Mouse (Mus musculus) limb, embryonic 14.5 days (tissue): ENCODE measurements around the gene Tshb. TPM values are rescaled to one million over a fixed set of nuclear protein-coding genes. Genes with fewer than 3 reads are reported as not detected.

Source experiments
- ATAC-seq: fragments of 200-750 bp; cut with Nextera tagmentation; 2 replicates; pipeline ENCODE4 v1.8.0; 2017; ENCODE audit warnings: low read depth, moderate number of reproducible peaks, moderate TSS enrichment; ENCODE audit not compliant: low FRiP score
- DNase-seq: peaks from one replicate; pipeline ENCODE4 v3.0.0-alpha.2; 2015; ENCODE audit warnings: low spot score
- H3K27ac ChIP-seq: fragments of 300-500 bp; sonication (generic); replicated peaks from 2 replicates; pipeline ENCODE4 v1.5.1; 2014; ENCODE audit warnings: low read depth, mild to moderate bottlenecking, low read length, moderate library complexity, mixed read lengths
- H3K27me3 ChIP-seq: fragments of 300-500 bp; sonication (generic); 2 replicates; pipeline ENCODE4 v1.6.1; 2014; ENCODE audit warnings: low read length, mixed read lengths; ENCODE audit not compliant: control insufficient read depth, insufficient read depth
- H3K36me3 ChIP-seq: fragments of 300-500 bp; sonication (generic); 2 replicates; pipeline ENCODE4 v1.6.1; 2014; ENCODE audit warnings: mild to moderate bottlenecking, low read length, moderate library complexity, mixed read lengths; ENCODE audit not compliant: control insufficient read depth, insufficient read depth
- H3K4me1 ChIP-seq: fragments of 300-500 bp; sonication (generic); 2 replicates; pipeline ENCODE4 v1.6.1; 2014; ENCODE audit warnings: antibody characterized with exemption, low read length, mixed read lengths; ENCODE audit not compliant: control insufficient read depth, insufficient read depth
- H3K4me2 ChIP-seq: fragments of 300-500 bp; sonication (generic); replicated peaks from 2 replicates; pipeline ENCODE4 v1.6.1; 2014; ENCODE audit warnings: low read depth, mild to moderate bottlenecking, low read length, moderate library complexity; ENCODE audit not compliant: severe bottlenecking
- H3K4me3 ChIP-seq: fragments of 300-500 bp; sonication (generic); replicated peaks from 2 replicates; pipeline ENCODE4 v1.5.1; 2014; ENCODE audit warnings: low read length
- H3K9ac ChIP-seq: fragments of 300-500 bp; sonication (generic); 2 replicates; pipeline ENCODE4 v1.6.1; 2014; ENCODE audit warnings: mild to moderate bottlenecking, low read depth, low read length, moderate library complexity; ENCODE audit not compliant: severe bottlenecking
- H3K9me3 ChIP-seq: fragments of 300-500 bp; sonication (generic); 2 replicates; pipeline ENCODE4 v1.6.1; 2016; ENCODE audit warnings: low read length; ENCODE audit not compliant: control insufficient read depth
- POLR2A ChIP-seq: fragments of 200-500 bp; IDR thresholded peaks from 2 replicates; pipeline ENCODE4 v1.8.0; 2012; ENCODE audit warnings: inconsistent platforms, mild to moderate bottlenecking, moderate library complexity, borderline replicate concordance; ENCODE audit not compliant: insufficient read depth, insufficient read length; ENCODE audit errors: extremely low read depth
- WGBS: fragments of 180-500 bp; shearing (Covaris S2); extraction: QIAGEN DNeasy Blood & Tissue Kit; methylation state at CpG from one replicate; pipeline ENCODE4 v1.1.7; 2014; 5-methylcytosine and 5-hydroxymethylcytosine counted together
- polyA plus RNA-seq, 2 experiments: library from polyadenylated mRNA; depleted of rRNA in 1 of 2; stranded (reverse) in 1 of 2; unstranded in 1 of 2; fragments of >200 nt; fragmentation: Nextera tagmentation in 1 of 2; extraction: Ambion mirVana in 1 of 2; gene quantifications; 2 replicates each; pipeline versions ENCODE4 v1.2.1 to v1.2.3; 2012 to 2014

Tshb gene
- not detected in 2 replicates for polyA plus RNA-seq (2012; rRNA removed)
- polyA plus RNA-seq (2014; fragmentation: Nextera tagmentation; extraction: Ambion mirVana): 0.15 TPM in 1 of 2 replicates, not detected in the other

DNA sequence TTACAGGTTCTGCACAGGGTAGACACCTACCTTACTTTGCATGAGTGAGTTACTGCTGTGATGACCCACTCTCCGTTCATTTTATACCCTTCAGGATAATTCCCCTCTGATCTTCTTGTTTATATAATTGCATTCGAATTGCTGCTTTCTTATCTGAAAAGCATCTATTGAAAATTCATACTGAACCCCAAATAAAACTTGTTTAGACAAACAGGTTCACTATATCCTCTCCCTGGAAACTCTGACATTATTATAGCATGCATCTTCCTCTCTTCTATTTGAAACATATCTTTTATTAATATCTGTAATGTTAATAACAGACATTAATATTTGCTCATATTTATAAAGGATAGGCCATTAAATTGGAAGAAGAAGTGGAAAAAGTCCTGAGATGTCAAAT is at the start of gene Tshb:
Gene Tshb, minus strand, starts transcription at position 101 of the 400 bp plus-strand sequence.
- no peak within 1 kb of the TSS for H3K9ac ChIP-seq
- no peaks in the 10 kb centered on the region for H3K27me3 ChIP-seq
- no peak within 1 kb of the TSS for H3K27ac ChIP-seq
- H3K4me3 ChIP-seq: no peak within 1 kb of the TSS
- WGBS: 70% methylated on average over 2 of the region's 2 CpGs
- H3K9me3 ChIP-seq: no peaks in the 10 kb centered on the region
- no peak for DNase-seq
- no peaks in the 10 kb centered on the region for H3K36me3 ChIP-seq
- ATAC-seq: no peak
- TF ChIP-seq POLR2A: no peak
- no peaks in the 10 kb centered on the region for H3K4me1 ChIP-seq
- no peak within 1 kb of the TSS for H3K4me2 ChIP-seq

DNA sequence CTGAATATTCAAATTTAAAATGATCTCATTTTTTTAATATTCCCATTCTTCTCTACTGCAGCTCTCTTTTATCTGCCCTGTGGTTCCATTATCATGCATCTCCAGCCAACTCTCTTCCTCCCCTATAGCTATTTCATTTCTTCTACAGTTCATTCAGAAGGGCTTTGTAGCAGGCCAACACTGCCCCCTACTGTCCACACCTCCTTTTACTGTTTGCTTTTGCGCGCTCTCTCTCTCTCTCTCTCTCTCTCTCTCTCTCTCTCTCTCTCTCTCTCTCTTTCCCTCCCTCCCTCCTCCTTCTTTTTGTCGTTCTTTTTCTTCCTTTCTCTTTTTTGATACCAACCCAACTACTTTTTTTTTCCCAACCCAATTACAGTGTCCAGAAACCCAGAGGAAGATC is 21.4 kb upstream of the Tshb start:
- no peaks in the 10 kb centered on the region for H3K36me3 ChIP-seq
- H3K4me3 ChIP-seq: no peak overlapping the region
- H3K9me3 ChIP-seq: no peaks in the 10 kb centered on the region
- no peak overlapping the region for H3K9ac ChIP-seq
- H3K4me1 ChIP-seq: no peaks in the 10 kb centered on the region
- no peak overlapping the region for H3K4me2 ChIP-seq
- no peak for TF ChIP-seq POLR2A
- no peak overlapping the region for H3K27ac ChIP-seq
- no peaks in the 10 kb centered on the region for H3K27me3 ChIP-seq
- ATAC-seq: no peak
- WGBS: 6% methylated on average over 3 of the region's 3 CpGs
- peak; percentile 88 for DNase-seq

DNA sequence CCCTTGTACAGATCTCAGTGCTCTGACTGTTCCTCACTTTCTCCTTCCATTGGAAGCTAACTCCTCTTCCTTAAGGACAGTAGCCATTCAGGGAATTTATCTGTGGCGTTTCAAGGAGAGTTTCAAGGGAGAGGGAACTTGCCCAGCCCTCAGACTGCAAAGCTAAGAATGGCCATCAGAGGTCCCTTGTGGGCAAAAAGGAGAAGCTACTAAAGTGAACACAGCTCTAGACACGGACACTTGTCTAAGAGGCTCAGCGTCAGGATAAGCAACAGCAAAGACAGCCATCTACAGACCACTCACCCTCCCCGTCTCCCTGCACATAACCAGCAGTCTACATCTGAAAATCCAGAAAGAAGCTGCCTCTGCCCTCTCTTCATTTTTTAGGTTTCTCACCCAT is 4.9 kb upstream of the Tshb start:
- ATAC-seq: no peak
- no peaks in the 10 kb centered on the region for H3K36me3 ChIP-seq
- no peak overlapping the region for H3K27ac ChIP-seq
- no peaks in the 10 kb centered on the region for H3K9me3 ChIP-seq
- H3K9ac ChIP-seq: no peak overlapping the region
- H3K4me3 ChIP-seq: no peak overlapping the region
- TF ChIP-seq POLR2A: no peak
- H3K4me1 ChIP-seq: no peaks in the 10 kb centered on the region
- H3K4me2 ChIP-seq: no peak overlapping the region
- WGBS: 41% methylated on average over 4 of the region's 4 CpGs
- no peaks in the 10 kb centered on the region for H3K27me3 ChIP-seq
- no peak for DNase-seq

DNA sequence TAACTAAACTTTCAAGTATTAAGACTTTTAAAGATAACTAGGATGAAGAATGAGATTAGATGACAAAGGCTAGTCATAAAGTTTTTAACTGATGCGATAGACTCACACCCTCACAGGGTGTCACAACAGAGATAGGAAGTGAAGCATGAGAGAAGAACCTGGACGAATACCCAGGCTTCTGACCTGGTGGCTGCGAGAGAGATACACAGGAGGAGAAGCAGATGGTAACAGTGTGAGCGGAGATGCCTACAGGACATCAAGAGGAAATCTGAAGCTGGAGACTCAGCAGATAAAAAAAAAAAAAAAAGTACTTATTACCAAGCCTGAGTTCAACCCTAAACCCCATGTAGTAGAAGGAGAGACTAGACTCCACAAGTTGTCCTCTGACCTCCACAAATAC is 9.5 kb downstream of the Tshb start:
- H3K9ac ChIP-seq: no peak overlapping the region
- no peaks in the 10 kb centered on the region for H3K27me3 ChIP-seq
- H3K9me3 ChIP-seq: no peaks in the 10 kb centered on the region
- H3K4me2 ChIP-seq: no peak overlapping the region
- H3K27ac ChIP-seq: no peak overlapping the region
- WGBS: 86% methylated on average over 4 of the region's 4 CpGs
- ATAC-seq: no peak
- no peak for DNase-seq
- no peak overlapping the region for H3K4me3 ChIP-seq
- H3K36me3 ChIP-seq: no peaks in the 10 kb centered on the region
- TF ChIP-seq POLR2A: no peak
- H3K4me1 ChIP-seq: peaks cover 4% of the 10 kb centered on the region; the same call in 1 of the 2 replicates

DNA sequence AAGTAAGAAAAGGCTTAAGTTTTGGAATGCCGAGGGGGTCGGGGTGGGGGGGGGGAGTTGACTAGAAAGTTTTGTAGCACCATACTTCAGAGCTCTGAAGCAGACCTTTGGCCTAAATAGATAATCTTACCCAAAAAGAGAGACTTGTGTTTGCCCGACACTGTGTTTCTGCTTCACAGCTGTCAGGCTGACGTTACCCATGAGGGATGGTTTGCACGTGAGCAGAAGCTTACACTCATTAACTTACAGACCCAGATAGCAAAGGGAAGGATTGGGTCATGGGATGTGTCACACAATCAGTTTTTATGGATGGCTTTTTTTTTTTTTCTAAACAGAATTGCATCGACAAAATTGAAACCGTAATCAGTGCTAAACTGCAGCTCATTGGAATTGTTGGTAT is 17.7 kb downstream of the Tshb start:
- no peak overlapping the region for H3K4me2 ChIP-seq
- no peak overlapping the region for H3K27ac ChIP-seq
- no peaks in the 10 kb centered on the region for H3K9me3 ChIP-seq
- TF ChIP-seq POLR2A: no peak
- 73% methylated on average over 7 of the region's 7 CpGs for WGBS
- no peaks in the 10 kb centered on the region for H3K27me3 ChIP-seq
- DNase-seq (no peak), ATAC-seq (no peak)
- H3K4me1 ChIP-seq: no peaks in the 10 kb centered on the region
- no peak overlapping the region for H3K9ac ChIP-seq
- H3K4me3 ChIP-seq: no peak overlapping the region
- peaks cover 8% of the 10 kb centered on the region; the same call in 1 of the 2 replicates for H3K36me3 ChIP-seq

DNA sequence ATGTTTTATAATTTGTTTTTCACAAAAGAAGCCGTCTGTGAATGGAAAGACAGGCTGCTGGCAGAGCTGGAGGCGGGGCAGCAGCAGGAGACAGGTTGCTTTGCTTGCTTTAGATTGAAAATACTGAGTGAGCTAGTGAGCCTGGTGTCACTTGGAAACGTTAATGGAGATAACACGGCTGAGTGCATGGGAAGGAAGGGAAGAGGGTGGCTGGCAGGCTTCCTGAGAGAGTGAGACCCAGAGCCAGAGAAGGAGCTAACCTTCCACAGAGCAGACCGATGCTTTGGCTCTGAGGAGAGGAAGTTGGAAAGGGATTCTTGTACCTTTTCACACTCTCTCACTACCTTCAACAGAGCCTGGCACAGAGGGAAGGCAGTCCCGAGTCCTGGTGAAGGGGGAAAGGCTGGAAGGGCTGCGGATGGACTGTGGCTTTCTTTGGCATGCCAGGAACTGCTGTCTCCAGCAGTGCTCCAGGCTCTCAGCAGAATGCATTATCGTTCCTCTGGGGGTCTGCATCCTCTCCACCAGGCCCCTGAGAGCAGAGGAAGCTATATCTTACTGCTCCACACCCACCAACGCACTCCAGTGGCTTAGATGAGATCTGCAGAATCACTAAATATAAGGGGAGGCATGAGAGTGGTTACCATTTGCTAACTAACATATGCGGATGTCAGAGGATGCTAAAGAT is 18.7 kb downstream of the Tshb start:
- H3K9ac ChIP-seq: no peak overlapping the region
- WGBS: 38% methylated on average over 10 of the region's 10 CpGs
- no peak overlapping the region for H3K27ac ChIP-seq
- H3K4me1 ChIP-seq: no peaks in the 10 kb centered on the region
- no peak for TF ChIP-seq POLR2A
- H3K4me2 ChIP-seq: no peak overlapping the region
- ATAC-seq (no peak), DNase-seq (no peak)
- H3K4me3 ChIP-seq: no peak overlapping the region
- H3K27me3 ChIP-seq: no peaks in the 10 kb centered on the region
- H3K36me3 ChIP-seq: peaks cover 14% of the 10 kb centered on the region; the same call in 1 of the 2 replicates
- no peaks in the 10 kb centered on the region for H3K9me3 ChIP-seq
